Mouse (Mus musculus): Measurements from ENCODE around the gene Sap18b. TPM values are rescaled to one million over a fixed set of nuclear protein-coding genes. Genes with fewer than 3 reads are reported as not detected.
"Not testable (repeated sequence)": the region's sequence is repeated elsewhere in the genome, so short reads cannot be mapped to it uniquely, and the experiment has no call there.

Sap18b gene
- polyA plus RNA-seq, 1 experiment from 2014 or later = 379 TPM

GRCm38 (mm10) chr8:95848061-95848551, 23.0 kb downstream of the Sap18b start:
- Histone ChIP-seq H3K4me2 (ENCODE audit: low read depth, low read length, severe bottlenecking) (no peak overlapping the region), H3K9ac (ENCODE audit: low read length) (no peak overlapping the region), H3K27ac (ENCODE audit: low read depth, low read length) (no peak overlapping the region), H3K9me3 (ENCODE audit: control insufficient read depth, low read length) (no peaks in the 10 kb centered on the region), H3K4me3 (ENCODE audit: low read depth, low read length) (no peak overlapping the region), H3K27me3 (ENCODE audit: control insufficient read depth, insufficient read depth, low read length) (no peaks in the 10 kb centered on the region), H3K4me1 (replicated peaks; ENCODE audit: control insufficient read depth, insufficient read depth, low read length) (peaks cover 3% of the 10 kb centered on the region; the same call in 1 of the 2 replicates), H3K36me3 (ENCODE audit: control insufficient read depth, insufficient read depth, low read length) (no peaks in the 10 kb centered on the region; the same call in 1 of the 2 replicates)
- ATAC-seq (replicated peaks; ENCODE audit: low FRiP score) = no peak
- DNase-seq (ENCODE audit: low spot score) = no peak
- 79% methylated on average over 24 of the region's 24 CpGs for WGBS

DNA sequence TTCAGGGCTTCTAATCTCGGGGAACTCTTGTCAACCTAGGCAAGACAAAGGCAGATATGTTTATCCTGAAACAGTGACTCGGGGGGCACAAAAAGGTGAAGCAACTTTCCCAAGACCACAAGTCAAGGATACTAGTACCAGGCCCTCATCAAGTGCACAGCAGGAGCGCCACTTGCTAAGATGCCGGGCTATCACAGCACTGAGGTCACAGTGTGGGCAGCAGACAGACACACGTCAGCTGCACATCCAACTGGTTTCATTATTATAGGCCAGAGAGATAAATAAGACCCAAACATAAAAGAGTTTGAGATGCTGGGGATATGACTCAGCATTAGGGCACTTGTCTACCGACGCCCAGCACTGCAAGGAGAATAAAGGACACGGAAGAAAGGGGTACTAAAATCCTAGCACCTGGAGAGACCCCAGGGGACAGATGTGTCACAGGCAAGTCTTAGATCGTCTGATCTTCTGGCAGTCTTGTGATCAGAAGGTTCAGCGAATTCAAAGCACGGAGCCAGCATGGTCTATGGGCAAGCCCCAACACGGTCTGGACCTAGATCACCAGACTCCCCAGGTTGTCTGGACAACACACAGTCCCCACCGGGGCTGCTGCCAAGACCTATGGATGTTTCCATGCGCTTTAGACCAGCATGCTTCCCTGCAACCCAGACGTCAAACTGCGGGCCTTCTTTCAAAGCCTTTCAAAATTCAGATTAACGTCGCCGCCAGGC, 23.8 kb downstream of the Sap18b start:
- H3K4me3 ChIP-seq (ENCODE audit: low read depth, low read length) = no peak overlapping the region
- ATAC-seq (replicated peaks; ENCODE audit: low FRiP score) (no peak), DNase-seq (ENCODE audit: low spot score) (no peak)
- H3K4me1 ChIP-seq (replicated peaks; ENCODE audit: control insufficient read depth, insufficient read depth, low read length) = peaks cover 3% of the 10 kb centered on the region; the same call in 1 of the 2 replicates
- no peak overlapping the region for H3K4me2 ChIP-seq (ENCODE audit: low read depth, low read length, severe bottlenecking)
- no peak overlapping the region for H3K27ac ChIP-seq (ENCODE audit: low read depth, low read length)
- H3K9ac ChIP-seq (ENCODE audit: low read length) = no peak overlapping the region
- H3K27me3 ChIP-seq (ENCODE audit: control insufficient read depth, insufficient read depth, low read length) = no peaks in the 10 kb centered on the region
- no peaks in the 10 kb centered on the region for H3K36me3 ChIP-seq (ENCODE audit: control insufficient read depth, insufficient read depth, low read length)
- no peaks in the 10 kb centered on the region for H3K9me3 ChIP-seq (ENCODE audit: control insufficient read depth, low read length)
- WGBS = 94% methylated on average over 19 of the region's 19 CpGs

DNA sequence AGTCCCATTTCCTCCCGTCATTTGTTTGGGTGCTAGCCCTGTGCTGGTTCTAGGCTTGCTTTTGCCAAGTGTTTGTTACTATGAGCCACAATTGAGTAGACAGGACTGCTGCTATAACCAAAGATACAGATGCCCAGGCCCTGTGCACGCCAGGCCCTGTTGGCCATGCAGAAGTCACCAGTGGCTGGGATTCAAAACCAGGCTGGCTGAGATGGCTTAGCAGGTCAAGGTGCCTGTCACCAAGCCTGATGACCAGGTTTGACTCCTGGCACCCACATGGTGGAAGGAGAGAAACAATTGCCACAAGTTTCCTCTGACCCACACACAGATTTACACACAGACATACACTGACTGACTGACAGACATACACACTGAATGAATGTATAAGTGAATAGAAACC, 25.2 kb downstream of the Sap18b start:
- Histone ChIP-seq H3K4me2 (ENCODE audit: low read depth, low read length, severe bottlenecking) (no peak overlapping the region), H3K36me3 (ENCODE audit: control insufficient read depth, insufficient read depth, low read length) (no peaks in the 10 kb centered on the region), H3K9ac (ENCODE audit: low read length) (no peak overlapping the region), H3K27me3 (ENCODE audit: control insufficient read depth, insufficient read depth, low read length) (no peaks in the 10 kb centered on the region), H3K4me3 (ENCODE audit: low read depth, low read length) (no peak overlapping the region), H3K4me1 (replicated peaks; ENCODE audit: control insufficient read depth, insufficient read depth, low read length) (peaks cover 3% of the 10 kb centered on the region; the same call in 1 of the 2 replicates), H3K9me3 (ENCODE audit: control insufficient read depth, low read length) (no peaks in the 10 kb centered on the region), H3K27ac (ENCODE audit: low read depth, low read length) (no peak overlapping the region)
- ATAC-seq (replicated peaks; ENCODE audit: low FRiP score) (no peak), DNase-seq (ENCODE audit: low spot score) (no peak)
- WGBS = 95% methylated on average over 2 of the region's 2 CpGs

DNA sequence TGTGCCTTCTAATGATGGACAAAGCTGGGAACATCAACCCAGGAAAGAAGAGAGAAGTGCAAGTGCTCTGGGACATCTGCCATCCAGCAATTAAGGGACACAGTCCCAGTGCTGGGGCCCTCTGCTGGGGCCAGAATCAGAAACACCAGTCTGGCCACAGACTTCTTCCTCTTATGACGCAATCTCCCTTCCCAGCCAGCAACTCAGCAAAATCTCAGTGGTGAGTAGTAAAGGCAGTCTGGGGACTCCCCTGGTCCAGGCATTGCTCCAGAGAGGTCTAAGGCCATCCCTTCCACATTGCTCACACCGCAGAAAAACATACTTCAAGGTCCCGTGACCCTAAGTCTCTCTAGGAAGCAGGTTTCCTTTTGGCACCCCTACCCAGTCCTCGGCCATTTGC, 27.1 kb downstream of the Sap18b start:
- peak overlapping the region; percentile 87 for H3K4me2 ChIP-seq (ENCODE audit: low read depth, low read length, severe bottlenecking)
- H3K36me3 ChIP-seq (ENCODE audit: control insufficient read depth, insufficient read depth, low read length) = no peaks in the 10 kb centered on the region
- WGBS = 81% methylated on average over 4 of the region's 4 CpGs
- no peak for DNase-seq (ENCODE audit: low spot score)
- no peak for ATAC-seq (replicated peaks; ENCODE audit: low FRiP score)
- peaks cover 3% of the 10 kb centered on the region; the same call in 1 of the 2 replicates for H3K4me1 ChIP-seq (replicated peaks; ENCODE audit: control insufficient read depth, insufficient read depth, low read length)
- H3K27ac ChIP-seq (ENCODE audit: low read depth, low read length) = no peak overlapping the region
- H3K9me3 ChIP-seq (ENCODE audit: control insufficient read depth, low read length) = no peaks in the 10 kb centered on the region
- no peaks in the 10 kb centered on the region for H3K27me3 ChIP-seq (ENCODE audit: control insufficient read depth, insufficient read depth, low read length)
- no peak overlapping the region; the same call in 1 of the 2 replicates for H3K9ac ChIP-seq (ENCODE audit: low read length)
- peak overlapping the region; percentile 71; the same call in 1 of the 2 replicates for H3K4me3 ChIP-seq (ENCODE audit: low read depth, low read length)

- 13% methylated on average over 22 of the region's 22 CpGs for WGBS
- peak; percentile 75 for DNase-seq (ENCODE audit: low spot score)
These were observed 28.1 kb downstream of the Sap18b start, which contains the start of gene Slc38a7 for GRCm38 (mm10) chr8:95853102-95853843. Slc38a7 (minus strand) TSS chr8:95853539.

DNA sequence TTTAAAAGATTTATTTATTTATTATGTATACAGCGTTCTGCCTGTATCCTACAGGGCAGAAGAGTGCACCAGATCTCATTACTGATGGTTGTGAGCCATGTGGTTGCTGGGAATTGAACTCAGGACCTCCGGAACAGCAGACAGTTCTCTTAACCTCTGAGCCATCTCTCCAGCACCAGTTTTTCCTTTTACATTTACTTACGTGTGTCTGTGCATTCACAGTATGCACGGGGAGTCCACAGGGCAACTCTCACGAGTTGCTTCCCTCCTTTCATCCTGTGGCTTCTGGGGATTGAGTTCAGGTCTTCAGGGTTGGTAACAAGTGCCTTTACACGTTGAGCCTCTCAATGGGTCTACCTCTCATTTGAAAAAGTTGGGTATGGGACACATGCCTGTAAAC, 29.0 kb downstream of the Sap18b start:
- ATAC-seq (replicated peaks; ENCODE audit: low FRiP score) (no peak), DNase-seq (ENCODE audit: low spot score) (no peak)
- Histone ChIP-seq H3K36me3 (ENCODE audit: control insufficient read depth, insufficient read depth, low read length) (no peaks in the 10 kb centered on the region), H3K27me3 (ENCODE audit: control insufficient read depth, insufficient read depth, low read length) (no peaks in the 10 kb centered on the region), H3K4me2 (ENCODE audit: low read depth, low read length, severe bottlenecking) (no peak overlapping the region), H3K9me3 (ENCODE audit: control insufficient read depth, low read length) (no peaks in the 10 kb centered on the region), H3K9ac (ENCODE audit: low read length) (no peak overlapping the region), H3K27ac (ENCODE audit: low read depth, low read length) (no peak overlapping the region), H3K4me3 (ENCODE audit: low read depth, low read length) (no peak overlapping the region), H3K4me1 (replicated peaks; ENCODE audit: control insufficient read depth, insufficient read depth, low read length) (peaks cover 3% of the 10 kb centered on the region; the same call in 1 of the 2 replicates)
- WGBS = 85% methylated on average over 6 of the region's 6 CpGs

More at GRCm38 (mm10) chr8:95853102-95853843, 28.1 kb downstream of the Sap18b start, which contains the start of gene Slc38a7:
- H3K4me3 ChIP-seq (ENCODE audit: low read depth, low read length) = peak within 1 kb of the TSS; percentile 71
- H3K36me3 ChIP-seq (ENCODE audit: control insufficient read depth, insufficient read depth, low read length) = no peaks in the 10 kb centered on the region
- peak; percentile 97 for ATAC-seq (replicated peaks; ENCODE audit: low FRiP score)
- H3K4me2 ChIP-seq (ENCODE audit: low read depth, low read length, severe bottlenecking) = peak within 1 kb of the TSS; percentile 87
- peaks cover 3% of the 10 kb centered on the region; the same call in 1 of the 2 replicates for H3K4me1 ChIP-seq (replicated peaks; ENCODE audit: control insufficient read depth, insufficient read depth, low read length)
- peak within 1 kb of the TSS; percentile 58 for H3K9ac ChIP-seq (ENCODE audit: low read length)
- no peak within 1 kb of the TSS for H3K27ac ChIP-seq (ENCODE audit: low read depth, low read length)
- H3K9me3 ChIP-seq (ENCODE audit: control insufficient read depth, low read length) = no peaks in the 10 kb centered on the region
- no peaks in the 10 kb centered on the region for H3K27me3 ChIP-seq (ENCODE audit: control insufficient read depth, insufficient read depth, low read length)

DNA sequence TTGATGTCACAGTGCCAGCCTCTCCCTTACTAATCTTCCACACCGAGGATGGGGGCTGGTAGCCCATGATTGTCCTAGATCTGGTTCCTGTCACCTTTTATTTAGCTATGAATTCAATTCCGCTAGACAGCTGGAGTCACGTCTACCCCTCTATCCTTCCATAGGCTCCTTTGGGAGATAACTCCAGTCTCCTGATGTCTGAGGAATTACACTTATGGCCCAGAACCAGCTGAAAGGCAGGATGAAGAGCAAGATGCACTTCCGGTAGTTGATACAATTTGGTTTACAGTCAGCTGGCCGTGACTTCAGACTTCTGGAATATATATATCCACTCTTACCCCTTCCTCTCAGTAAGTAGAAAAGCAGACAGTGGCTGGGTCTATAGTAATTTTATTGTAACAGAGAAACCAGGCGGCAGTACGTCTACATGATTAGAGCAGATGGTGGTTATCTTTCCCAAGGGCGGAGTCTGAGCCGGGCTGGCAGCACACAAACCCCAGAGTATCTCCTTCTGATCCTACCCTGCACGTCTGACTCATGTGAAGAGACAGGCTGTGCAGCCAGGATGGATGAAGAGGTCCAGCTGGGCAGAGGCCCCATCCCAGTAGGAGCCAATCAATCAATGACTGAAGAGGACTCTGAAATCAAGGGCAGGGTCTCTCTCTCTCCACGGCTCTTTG, 38.8 kb downstream of the Sap18b start:
- ATAC-seq (replicated peaks; ENCODE audit: low FRiP score); H3K4me2 ChIP-seq (ENCODE audit: low read depth, low read length, severe bottlenecking); H3K9ac ChIP-seq (ENCODE audit: low read length); DNase-seq (ENCODE audit: low spot score); H3K27me3 ChIP-seq (ENCODE audit: control insufficient read depth, insufficient read depth, low read length); H3K9me3 ChIP-seq (ENCODE audit: control insufficient read depth, low read length); H3K4me3 ChIP-seq (ENCODE audit: low read depth, low read length); H3K4me1 ChIP-seq (replicated peaks; ENCODE audit: control insufficient read depth, insufficient read depth, low read length); H3K27ac ChIP-seq (ENCODE audit: low read depth, low read length): not testable (repeated sequence)
- 90% methylated on average over 10 of the region's 11 CpGs for WGBS
- peaks cover 13% of the 10 kb centered on the region; the same call in 1 of the 2 replicates for H3K36me3 ChIP-seq (ENCODE audit: control insufficient read depth, insufficient read depth, low read length)

GRCm38 (mm10) chr8:95864851-95865250, 39.7 kb downstream of the Sap18b start:
- DNase-seq (ENCODE audit: low spot score); H3K4me2 ChIP-seq (ENCODE audit: low read depth, low read length, severe bottlenecking); H3K4me1 ChIP-seq (replicated peaks; ENCODE audit: control insufficient read depth, insufficient read depth, low read length); H3K9ac ChIP-seq (ENCODE audit: low read length); H3K9me3 ChIP-seq (ENCODE audit: control insufficient read depth, low read length); ATAC-seq (replicated peaks; ENCODE audit: low FRiP score); H3K27me3 ChIP-seq (ENCODE audit: control insufficient read depth, insufficient read depth, low read length); H3K4me3 ChIP-seq (ENCODE audit: low read depth, low read length); H3K27ac ChIP-seq (ENCODE audit: low read depth, low read length): not testable (repeated sequence)
- WGBS = 96% methylated on average over 17 of the region's 18 CpGs
- peaks cover 13% of the 10 kb centered on the region; the same call in 1 of the 2 replicates for H3K36me3 ChIP-seq (ENCODE audit: control insufficient read depth, insufficient read depth, low read length)

Data from forebrain, embryonic 11.5 days (tissue).